Mouse (Mus musculus): ENCODE results near the gene Cd5.

DNA sequence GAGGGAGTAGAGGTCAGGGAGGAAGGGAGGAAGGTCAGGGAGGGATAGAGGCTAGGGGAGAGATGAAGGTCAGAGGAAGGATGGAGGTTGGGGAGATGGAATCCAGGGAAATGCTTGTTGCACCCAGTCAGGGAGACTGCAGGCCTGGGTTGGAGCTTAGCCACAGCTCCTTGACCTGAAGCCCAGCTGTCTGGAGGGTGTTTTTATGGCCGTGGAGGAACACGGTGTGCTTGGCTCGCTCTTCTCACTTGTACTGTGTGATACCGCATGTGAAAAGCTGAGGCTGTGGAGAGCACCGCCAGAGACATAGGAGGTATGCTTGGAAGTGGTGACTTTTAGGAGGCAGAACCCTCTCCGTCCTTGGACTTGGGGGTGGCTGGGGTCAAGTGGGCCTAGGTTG, 48.0 kb upstream of the Cd5 start:
- TF ChIP-seq CTCF (IDR thresholded peaks at IDR 0.05) (no peak), EP300 (IDR thresholded peaks at IDR 0.05) (no peak)
